In the genomic region with DNA sequence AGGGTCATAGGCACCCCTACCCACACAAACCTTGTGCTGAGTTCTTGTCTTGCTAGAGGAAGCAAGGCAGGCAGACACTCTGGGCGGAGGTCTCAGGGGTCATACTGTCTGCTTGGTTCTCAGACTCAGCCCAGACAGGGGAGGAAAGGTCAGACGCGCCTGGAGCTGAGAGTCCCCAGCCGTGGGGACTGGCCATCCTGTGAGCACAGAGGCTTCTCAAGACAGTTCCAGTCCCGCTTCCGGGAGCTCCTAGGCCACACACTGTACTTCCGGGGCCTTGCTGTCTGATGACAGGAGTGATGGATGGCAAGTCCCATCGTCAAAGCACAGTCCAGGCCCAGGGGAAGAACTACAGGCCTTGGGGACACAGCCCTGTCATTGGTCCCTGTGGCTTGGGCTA, we compare ENCODE assay signal across 24 mouse cellular contexts. TPM values are rescaled to one million over a fixed set of nuclear protein-coding genes. Genes with fewer than 3 reads are reported as not detected.
DNase-seq lines count a peak whose midpoint lies in the region; ATAC-seq and TF ChIP-seq lines count a peak whose summit lies in the region.
"Had no signal": no experiment of that assay in that cellular context is flagged by ENCODE, and none has a peak within 500 bp of the region (broad histone marks: within the 10 kb centered on the region; RNA-seq: fewer than 3 reads in every experiment).

No protein-coding gene starts in this region.

- no peak overlapping the region for H3K4me2 ChIP-seq in hindbrain, embryonic 13.5 days
- H3K4me2 ChIP-seq: embryonic facial prominence, embryonic 12.5 days; forebrain, embryonic 13.5 days; forebrain, embryonic 15.5 days had no signal

- TF ChIP-seq RAD21 in MEL (IDR thresholded peaks at IDR 0.05; ENCODE audit: low read depth, low read length) = no peak

- peak; percentile 52 to 71 for TF ChIP-seq POLR2A in MEL (IDR thresholded peaks at IDR 0.05; ENCODE audit: control insufficient read depth in 1 of 2, insufficient read depth in 1 of 2, low read depth in 1 of 2, low read length in 2 of 2, poor library complexity in 1 of 2)

- H3K27ac ChIP-seq in heart, embryonic 10.5 days = peak overlapping the region; percentile 24; the same call in 1 of the 2 replicates
- H3K27ac ChIP-seq in hindbrain, embryonic 10.5 days = peak overlapping the region; percentile 50; the same call in 1 of the 2 replicates
- H3K27ac ChIP-seq in hindbrain, embryonic 13.5 days = no peak overlapping the region
- peak overlapping the region; percentile 97 for H3K27ac ChIP-seq in MEL (ENCODE audit: control insufficient read depth, low read depth, low read length)
- peak overlapping the region; percentile 62 for H3K27ac ChIP-seq in embryonic facial prominence, embryonic 10.5 days (replicated peaks)
- H3K27ac ChIP-seq: embryonic facial prominence, embryonic 12.5 days; forebrain, embryonic 13.5 days; forebrain, embryonic 15.5 days had no signal

- no peak for ATAC-seq in hindbrain, embryonic 13.5 days (ENCODE audit: low FRiP score)
- ATAC-seq: activated CD4-positive, CD25-positive, alpha-beta regulatory T cell, adult 4 months; forebrain, embryonic 13.5 days; forebrain, embryonic 15.5 days; forebrain, postnatal 0 days; Patski had no signal

- TF ChIP-seq CTCF in MEL (IDR thresholded peaks at IDR 0.05 in 2 of 3, conservative IDR thresholded peaks at IDR 0.05 in 1 of 3; ENCODE audit: control insufficient read depth in 1 of 3, insufficient read depth in 1 of 3, low read depth in 2 of 3, low read length in 3 of 3, poor library complexity in 1 of 3, severe bottlenecking in 1 of 3) = no peak

- intact Hi-C loops in heart, postnatal 36 days (cut with DNase I) = loop anchor here (5.0 kb wide), 1 partner anchor 45 kb away; no protein-coding TSS in a partner anchor

- H3K9me3 ChIP-seq in heart, embryonic 10.5 days = no peaks in the 10 kb centered on the region
- H3K9me3 ChIP-seq in hindbrain, embryonic 10.5 days = no peaks in the 10 kb centered on the region
- no peaks in the 10 kb centered on the region for H3K9me3 ChIP-seq in hindbrain, embryonic 13.5 days
- no peaks in the 10 kb centered on the region for H3K9me3 ChIP-seq in MEL (replicated peaks; ENCODE audit: insufficient read depth, low read length)
- no peaks in the 10 kb centered on the region for H3K9me3 ChIP-seq in embryonic facial prominence, embryonic 10.5 days
- H3K9me3 ChIP-seq: embryonic facial prominence, embryonic 12.5 days; forebrain, embryonic 13.5 days; forebrain, embryonic 15.5 days had no signal

- H3K9ac ChIP-seq in hindbrain, embryonic 13.5 days = no peak overlapping the region
- peak overlapping the region; percentile 92 for H3K9ac ChIP-seq in MEL (ENCODE audit: control insufficient read depth, low read depth, low read length, poor library complexity, severe bottlenecking)
- H3K9ac ChIP-seq: embryonic facial prominence, embryonic 12.5 days; forebrain, embryonic 13.5 days; forebrain, embryonic 15.5 days; forebrain, postnatal 0 days had no signal

- peaks cover 70% of the 10 kb centered on the region for H3K4me1 ChIP-seq in heart, embryonic 10.5 days
- peaks cover 67% of the 10 kb centered on the region for H3K4me1 ChIP-seq in hindbrain, embryonic 10.5 days (replicated peaks)
- H3K4me1 ChIP-seq in hindbrain, embryonic 13.5 days (replicated peaks) = peaks cover 33% of the 10 kb centered on the region
- peaks cover 10 to 69% of the 10 kb centered on the region in 2 experiments for H3K4me1 ChIP-seq in MEL (ENCODE audit: control insufficient read depth in 1 of 2, insufficient read depth in 2 of 2, low read length in 2 of 2)
- peaks cover 94% of the 10 kb centered on the region for H3K4me1 ChIP-seq in embryonic facial prominence, embryonic 10.5 days

- DNase-seq in heart, embryonic 10.5 days (ENCODE audit: low spot score) = no peak
- DNase-seq in heart, postnatal 36 days = no peak
- no peak for DNase-seq in hindbrain, embryonic 10.5 days (ENCODE audit: low spot score)
- DNase-seq in MEL (ENCODE audit: low read depth, low spot score) = peak; percentile 81
- DNase-seq in embryonic facial prominence, embryonic 10.5 days (ENCODE audit: low spot score) = no peak
- no peak for DNase-seq in adrenal gland, postnatal 14 days
- no peak for DNase-seq in ovary, postnatal 14 days (ENCODE audit: low spot score)
- DNase-seq: adrenal gland, adult 8-10 months; adrenal gland, postnatal 25 days; cerebellum, adult 11 months; cerebellum, adult 18-20 months; cerebellum, adult 8-10 months; cerebellum, adult 9-11 months; cerebellum, postnatal 14 days; cerebellum, postnatal 36 days; embryo, embryonic 11 days; forebrain, postnatal 0 days had no signal

- WGBS in heart, embryonic 10.5 days = 52% methylated on average over 8 of the region's 8 CpGs
- 68% methylated on average over 8 of the region's 8 CpGs for WGBS in hindbrain, embryonic 10.5 days
- 73% methylated on average over 8 of the region's 8 CpGs for WGBS in hindbrain, embryonic 13.5 days
- WGBS in embryonic facial prominence, embryonic 10.5 days = 65% methylated on average over 8 of the region's 8 CpGs

- TF ChIP-seq EP300 in MEL (IDR thresholded peaks at IDR 0.05; ENCODE audit: low read depth in 1 of 2, low read length in 2 of 2) = no peak

- H3K79me2 ChIP-seq in MEL (ENCODE audit: control insufficient read depth, insufficient read depth, low read length, poor library complexity) = peaks cover 34% of the 10 kb centered on the region

- H3K4me3 ChIP-seq in heart, embryonic 10.5 days = no peak overlapping the region
- no peak overlapping the region for H3K4me3 ChIP-seq in hindbrain, embryonic 10.5 days
- no peak overlapping the region for H3K4me3 ChIP-seq in hindbrain, embryonic 13.5 days
- peak overlapping the region; percentile 50 to 78 for H3K4me3 ChIP-seq in MEL (ENCODE audit: control insufficient read depth in 1 of 2, insufficient read depth in 1 of 2, low read depth in 2 of 2, low read length in 2 of 2)
- no peak overlapping the region for H3K4me3 ChIP-seq in embryonic facial prominence, embryonic 10.5 days
- H3K4me3 ChIP-seq: embryonic facial prominence, embryonic 12.5 days; forebrain, embryonic 13.5 days; forebrain, embryonic 15.5 days had no signal

- H3K36me3 ChIP-seq in heart, embryonic 10.5 days = no peaks in the 10 kb centered on the region
- no peaks in the 10 kb centered on the region for H3K36me3 ChIP-seq in hindbrain, embryonic 10.5 days
- no peaks in the 10 kb centered on the region for H3K36me3 ChIP-seq in hindbrain, embryonic 13.5 days
- peaks cover 0 to 37% of the 10 kb centered on the region in 2 experiments; a peak in 3 of 4 replicates for H3K36me3 ChIP-seq in MEL (ENCODE audit: control insufficient read depth in 1 of 2, insufficient read depth in 2 of 2, low read length in 2 of 2)
- no peaks in the 10 kb centered on the region for H3K36me3 ChIP-seq in embryonic facial prominence, embryonic 10.5 days (replicated peaks)
- H3K36me3 ChIP-seq: embryonic facial prominence, embryonic 12.5 days; forebrain, embryonic 15.5 days had no signal

- no peaks in the 10 kb centered on the region; the same call in 1 of the 2 replicates for H3K27me3 ChIP-seq in heart, embryonic 10.5 days (ENCODE audit: insufficient read depth, poor library complexity, severe bottlenecking)
- H3K27me3 ChIP-seq in hindbrain, embryonic 10.5 days (ENCODE audit: insufficient read depth, poor library complexity, severe bottlenecking) = peaks cover 2% of the 10 kb centered on the region; the same call in 1 of the 2 replicates
- peaks cover 10% of the 10 kb centered on the region; the same call in 1 of the 2 replicates for H3K27me3 ChIP-seq in hindbrain, embryonic 13.5 days
- H3K27me3 ChIP-seq in MEL (ENCODE audit: control insufficient read depth in 1 of 2, insufficient read depth in 2 of 2, low read length in 2 of 2) = no peaks in the 10 kb centered on the region
- peaks cover 4% of the 10 kb centered on the region; the same call in 1 of the 2 replicates for H3K27me3 ChIP-seq in embryonic facial prominence, embryonic 10.5 days (replicated peaks; ENCODE audit: low read depth, poor library complexity, severe bottlenecking)
- H3K27me3 ChIP-seq: embryonic facial prominence, embryonic 12.5 days; forebrain, embryonic 13.5 days; Patski had no signal

TF ChIP-seq in MEL, 35 proteins besides CTCF, POLR2A, EP300 and RAD21 (continues in another document):
- no peak for TF ChIP-seq MEF2A (IDR thresholded peaks at IDR 0.05; ENCODE audit: extremely low read depth, insufficient replicate concordance, low read depth, low read length, poor library complexity, severe bottlenecking)
- 0 out of 2 replicates have a peak, but pooled peaks have one; percentile 14 for TF ChIP-seq POLR2AphosphoS2 (IDR thresholded peaks at IDR 0.05; ENCODE audit: low read length)
- peak; percentile 44 for TF ChIP-seq NELFE (IDR thresholded peaks at IDR 0.05; ENCODE audit: low read depth, low read length)
- peak; percentile 46; the same call in 1 of the 2 replicates for TF ChIP-seq MXI1 (IDR thresholded peaks at IDR 0.05; ENCODE audit: low read depth, low read length)
- no peak for TF ChIP-seq ETS1 (IDR thresholded peaks at IDR 0.05; ENCODE audit: low read depth, low read length)
- peak; percentile 56; the same call in 1 of the 2 replicates for TF ChIP-seq SIN3A (IDR thresholded peaks at IDR 0.05; ENCODE audit: low read length)
- TF ChIP-seq HCFC1 (IDR thresholded peaks at IDR 0.05; ENCODE audit: low read depth, low read length) = peak; percentile 73

RNA-seq across cellular contexts. Expression of gene Foxl1, which starts 44.8 kb away (rescaled TPM):
- 0.53 and 2.0 TPM in 2 replicates for polyA plus RNA-seq in heart, embryonic 10.5 days (2016; fragmentation: Nextera tagmentation; extraction: Ambion mirVana)
- under 1 TPM in 1 of 2 experiments, not detected in 1; 0.14 TPM for total RNA-seq in heart, postnatal 36 days (2021)
- 1.6 and 3.5 TPM in 2 replicates for polyA plus RNA-seq in hindbrain, embryonic 10.5 days (2016; fragmentation: Nextera tagmentation; extraction: Ambion mirVana)
- 0.16 and 0.27 TPM in 2 replicates for polyA plus RNA-seq in hindbrain, embryonic 13.5 days (2015; fragmentation: Nextera tagmentation; extraction: Ambion mirVana)
- 0.12 and 0.13 TPM in 2 replicates for total RNA-seq in MEL (2012; rRNA removed)
- polyA plus RNA-seq in MEL (2012; ENCODE audit: insufficient read depth in 1 of 2, insufficient read length in 2 of 2, low read depth in 1 of 2, low replicate concordance in 2 of 2, missing spikeins in 1 of 2) = under 1 TPM in 1 of 2 experiments, not detected in 1; 0.07 TPM
- 2.8 and 4.6 TPM in 2 replicates for polyA plus RNA-seq in embryonic facial prominence, embryonic 10.5 days (2016; fragmentation: Nextera tagmentation; extraction: Ambion mirVana)
- total RNA-seq in adrenal gland, postnatal 14 days (2021) = 0.41 TPM in 1 of 2 replicates, not detected in the other
- total RNA-seq: common myeloid progenitor, adult 5-6 weeks had no signal
- polyA plus RNA-seq: activated CD4-positive, CD25-positive, alpha-beta regulatory T cell, adult 4 months; forebrain, postnatal 0 days had no signal

RNA-seq across cellular contexts. Expression of gene Foxc2, which starts 56.6 kb away (rescaled TPM):
- polyA plus RNA-seq in heart, embryonic 10.5 days (2016; fragmentation: Nextera tagmentation; extraction: Ambion mirVana) = 12.4 and 14.8 TPM in 2 replicates
- total RNA-seq in heart, postnatal 36 days (2021) = 1 to 10 TPM; 1.9 to 2.4 TPM
- 7.0 and 13.7 TPM in 2 replicates for polyA plus RNA-seq in hindbrain, embryonic 10.5 days (2016; fragmentation: Nextera tagmentation; extraction: Ambion mirVana)
- polyA plus RNA-seq in hindbrain, embryonic 13.5 days (2015; fragmentation: Nextera tagmentation; extraction: Ambion mirVana) = 2.8 and 4.1 TPM in 2 replicates
- total RNA-seq in MEL (2012; rRNA removed) = 15.4 and 19.2 TPM in 2 replicates
- polyA plus RNA-seq in MEL (2012; ENCODE audit: insufficient read depth in 1 of 2, insufficient read length in 2 of 2, low read depth in 1 of 2, low replicate concordance in 2 of 2, missing spikeins in 1 of 2) = 10 to 100 TPM in 1 of 2 experiments, not detected in 1; 13.6 TPM
- 11.7 and 15.2 TPM in 2 replicates for polyA plus RNA-seq in embryonic facial prominence, embryonic 10.5 days (2016; fragmentation: Nextera tagmentation; extraction: Ambion mirVana)
- total RNA-seq in adrenal gland, postnatal 14 days (2021) = 4.6 and 5.1 TPM in 2 replicates
- total RNA-seq: common myeloid progenitor, adult 5-6 weeks had no signal
- polyA plus RNA-seq: activated CD4-positive, CD25-positive, alpha-beta regulatory T cell, adult 4 months had no signal

Comparison
In these comparisons a context has a peak if more than half of its experiments do, and no peak if none do; other contexts are left out.
1. H3K4me3 ChIP-seq: peak in MEL (2 of 2); none in heart, embryonic 10.5 days (single experiment), hindbrain, embryonic 10.5 days (single experiment), hindbrain, embryonic 13.5 days (single experiment) and embryonic facial prominence, embryonic 10.5 days (single experiment).